Mouse (Mus musculus) cerebellum, adult 8-10 months (tissue): ENCODE measurements around the gene Hoxd4.

Experiments
- DNase-seq: peaks from one replicate; pipeline ENCODE4 v3.0.0; 2022

The Hoxd4 gene

DNA sequence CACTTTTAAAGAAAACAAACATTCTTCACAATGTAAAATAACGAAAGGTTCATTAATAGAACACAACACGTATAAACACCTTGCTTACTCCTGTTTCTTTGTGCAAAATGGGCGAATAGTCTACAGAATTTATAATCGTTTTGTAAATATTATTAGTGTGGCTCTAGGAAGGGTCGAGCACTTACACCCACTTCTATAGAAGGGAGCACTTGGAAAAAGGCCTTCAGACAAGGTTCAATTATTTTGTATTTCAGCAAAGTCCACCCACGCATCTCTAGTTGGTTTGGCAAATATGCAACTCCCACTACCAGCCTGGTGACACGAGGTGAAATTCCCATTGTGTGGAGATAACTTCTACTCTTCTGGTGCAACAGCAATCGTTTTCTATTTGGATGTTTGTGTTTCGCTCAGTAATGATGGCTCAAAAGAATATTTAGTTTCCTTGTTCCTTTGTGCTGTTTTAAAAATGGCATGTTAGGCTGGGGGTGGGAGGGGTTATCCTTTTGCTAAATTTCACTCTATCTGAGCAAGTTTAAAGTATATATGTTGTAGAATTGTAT lies 36.8 kb downstream of the Hoxd4 start:
- no peak for DNase-seq

DNA sequence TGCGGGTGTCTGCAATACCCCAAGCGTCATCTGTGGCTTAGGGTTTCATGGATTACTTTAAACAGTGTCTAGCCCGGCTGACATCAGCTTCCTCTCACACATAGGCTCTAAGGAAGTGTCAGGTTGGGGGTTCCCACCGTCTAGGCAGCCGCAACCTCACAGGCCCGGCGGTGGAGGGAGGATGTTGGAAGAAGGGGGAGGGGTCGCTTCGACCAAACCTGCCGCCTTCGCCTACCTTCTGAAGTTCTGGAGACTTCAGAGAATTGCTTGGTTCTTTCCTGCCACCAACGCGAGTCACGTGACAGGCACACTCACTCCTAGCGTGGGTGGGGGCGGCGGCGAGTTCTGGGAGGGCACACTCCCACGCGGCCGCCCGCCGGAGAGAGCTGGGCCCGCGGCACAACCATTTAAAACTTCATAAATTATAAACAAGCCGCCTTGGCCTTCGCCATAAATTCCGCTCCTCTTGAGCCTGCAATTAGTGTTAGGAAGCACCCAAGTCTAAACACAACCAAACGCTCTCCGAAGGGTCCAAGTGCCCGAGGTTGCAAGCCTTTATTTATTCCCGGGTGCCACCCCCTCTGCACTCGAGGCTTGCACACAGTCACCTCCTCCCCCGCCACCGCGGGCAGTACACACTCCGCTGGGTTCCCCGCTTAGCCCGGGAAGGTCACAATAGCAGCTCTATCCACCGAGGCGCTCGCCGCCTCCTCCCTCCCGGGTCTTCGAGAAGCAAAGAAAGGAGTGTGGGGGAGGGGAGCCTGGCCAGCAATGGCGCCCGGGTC lies 37.8 kb downstream of the Hoxd4 start:
- DNase-seq = no peak

DNA sequence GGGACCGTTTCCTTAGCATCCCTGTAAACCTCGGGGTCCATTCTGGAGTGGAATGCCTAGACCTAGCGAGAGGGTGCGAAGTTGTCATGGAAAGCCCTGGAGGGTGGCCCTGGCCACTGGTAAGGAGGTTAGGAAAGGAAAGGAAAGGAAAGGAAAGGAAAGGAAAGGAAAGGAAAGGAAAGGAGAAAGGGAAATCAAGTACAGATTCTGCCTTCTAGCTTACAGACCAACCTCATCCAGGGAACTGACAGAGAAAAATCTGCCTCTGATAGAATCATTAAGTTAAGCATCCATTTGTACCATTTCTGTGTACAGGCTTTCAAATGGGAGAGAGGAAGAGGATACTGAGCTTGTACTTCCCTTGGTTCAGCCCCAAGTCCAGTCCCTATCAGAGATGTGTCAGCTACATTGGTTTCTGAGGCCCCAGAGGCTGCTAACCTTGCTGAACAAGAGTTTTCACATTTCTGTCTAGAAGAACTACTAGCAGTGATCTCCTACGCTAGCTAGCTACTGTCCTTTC lies 39.1 kb downstream of the Hoxd4 start:
- DNase-seq = no peak

DNA sequence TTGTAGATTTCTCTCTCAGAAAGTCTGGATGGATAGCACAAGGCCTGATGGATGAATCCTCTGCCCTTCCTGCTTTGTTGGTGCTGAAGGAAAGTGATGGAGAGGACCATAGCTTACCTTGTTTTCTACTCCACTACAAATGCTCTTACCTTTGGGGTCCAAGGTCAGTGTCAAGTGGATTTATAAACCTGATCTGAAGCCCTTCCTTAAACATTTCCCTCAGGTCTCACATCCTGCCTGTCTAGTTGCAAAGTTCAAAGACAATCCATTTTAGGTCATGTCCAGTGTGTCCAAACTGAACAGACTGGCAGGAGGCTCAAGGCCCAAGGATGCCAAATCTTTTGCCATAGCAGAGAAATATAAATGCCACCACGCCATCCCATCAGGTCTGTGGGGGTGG lies 40.1 kb downstream of the Hoxd4 start:
- DNase-seq = no peak

DNA sequence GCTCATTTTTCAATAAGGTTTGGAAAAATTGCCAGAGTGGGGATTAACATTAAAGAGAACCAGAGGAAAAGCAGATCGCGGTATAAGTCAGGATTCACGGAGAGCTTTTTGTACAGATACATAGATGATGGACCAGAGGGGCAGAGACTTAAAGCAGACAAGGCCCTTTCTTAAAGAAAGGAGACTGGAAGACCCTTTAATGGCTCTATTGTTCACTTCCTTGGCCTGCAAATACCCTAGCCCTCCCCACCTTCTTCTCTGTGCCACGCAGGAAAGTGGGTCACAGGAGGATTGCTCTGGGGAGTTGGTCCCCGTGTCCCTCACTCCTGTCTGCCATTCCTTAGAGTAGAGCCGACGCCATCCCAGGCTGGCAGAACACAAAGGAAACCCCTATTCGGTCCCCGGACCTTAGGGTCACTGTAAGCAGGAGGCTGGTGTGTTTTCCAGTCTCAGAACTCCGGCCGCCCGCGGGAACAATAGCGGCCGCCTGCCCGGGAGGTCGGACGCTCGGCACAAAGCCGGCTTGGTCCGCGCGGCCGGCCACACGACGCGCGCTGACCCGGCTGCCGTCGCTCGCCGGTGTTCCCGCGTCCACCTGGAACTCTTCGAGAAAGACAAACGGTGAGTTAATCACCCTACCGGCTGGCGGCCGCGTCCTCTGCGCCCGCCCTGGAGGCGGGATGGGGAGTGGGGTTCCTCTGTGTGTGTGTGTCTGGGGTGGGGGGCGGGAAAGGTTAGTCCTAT lies 40.9 kb downstream of the Hoxd4 start:
- DNase-seq = no peak

DNA sequence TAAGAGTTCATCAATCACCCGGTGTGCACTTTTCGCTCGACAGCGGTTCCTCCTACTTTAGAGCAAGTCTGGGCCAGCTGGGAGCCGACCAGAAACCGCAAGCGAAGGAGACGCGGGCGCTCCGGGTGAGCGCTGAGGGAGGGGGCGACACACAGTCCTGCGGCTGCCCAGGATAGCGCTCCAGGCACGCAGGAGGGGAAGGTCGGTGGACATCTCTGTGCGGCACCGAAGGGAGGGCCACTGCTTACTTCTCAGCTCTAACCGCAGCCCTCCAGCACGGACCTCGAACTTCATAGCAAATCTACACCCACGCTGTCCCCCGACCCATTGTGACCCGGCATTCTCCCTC lies 41.4 kb downstream of the Hoxd4 start:
- DNase-seq = no peak

DNA sequence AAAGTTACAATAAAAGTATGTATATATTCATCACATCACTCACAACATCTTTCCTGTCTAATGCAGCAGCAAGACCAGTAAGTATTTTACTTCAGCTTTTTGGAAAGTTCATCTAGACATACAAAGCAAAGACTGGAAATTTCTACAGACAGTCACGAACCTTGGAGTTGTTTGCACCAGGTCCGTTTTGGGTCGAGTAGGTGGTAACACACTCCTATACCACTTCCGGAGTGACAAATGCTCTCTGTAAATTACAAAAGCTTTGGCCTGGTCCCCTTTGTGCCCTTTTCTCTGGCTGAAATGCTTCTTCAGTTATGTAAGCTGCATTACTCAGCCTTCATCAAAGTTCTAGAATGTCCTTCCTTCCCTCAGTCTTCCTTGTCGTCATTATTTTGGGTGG lies 42.0 kb downstream of the Hoxd4 start:
- no peak for DNase-seq

DNA sequence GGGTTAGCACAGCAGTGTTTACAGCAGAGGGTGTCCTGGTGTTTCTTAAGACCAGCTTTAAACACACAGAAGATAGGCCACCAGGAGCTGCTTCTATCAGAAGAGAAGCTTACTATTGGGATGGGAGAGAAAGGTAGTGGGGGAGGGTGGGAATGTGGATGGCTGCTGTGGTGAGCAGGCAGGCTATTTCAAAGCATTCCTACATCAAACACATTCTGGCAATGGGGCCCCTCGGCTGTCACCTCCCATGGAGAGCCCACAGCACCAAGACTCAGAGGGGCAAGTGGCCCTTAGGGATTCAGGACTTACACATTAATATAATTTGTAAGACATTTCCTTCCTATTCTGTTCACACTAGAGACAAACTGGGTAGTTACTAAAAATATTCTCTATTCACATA lies 48.4 kb downstream of the Hoxd4 start:
- no peak for DNase-seq

DNA sequence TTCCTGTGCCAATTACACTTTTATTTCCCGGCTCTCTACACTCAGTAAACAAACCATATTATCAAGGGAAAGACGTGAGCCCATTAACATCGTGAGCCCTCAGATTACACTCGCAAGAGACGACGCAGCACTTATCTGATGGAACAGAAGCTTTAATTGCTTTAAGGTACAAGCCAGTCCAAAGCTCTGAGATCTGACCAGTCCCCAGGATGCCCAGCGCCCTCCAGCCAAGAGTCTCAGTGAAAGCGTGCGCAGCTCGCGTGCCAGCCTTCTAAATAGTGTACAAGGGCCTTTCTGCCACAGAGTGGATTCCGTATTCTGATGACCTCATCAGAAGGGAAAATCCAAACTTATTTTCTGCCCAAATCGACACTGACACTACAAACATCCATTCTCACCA lies 50.2 kb downstream of the Hoxd4 start:
- DNase-seq = no peak

DNA sequence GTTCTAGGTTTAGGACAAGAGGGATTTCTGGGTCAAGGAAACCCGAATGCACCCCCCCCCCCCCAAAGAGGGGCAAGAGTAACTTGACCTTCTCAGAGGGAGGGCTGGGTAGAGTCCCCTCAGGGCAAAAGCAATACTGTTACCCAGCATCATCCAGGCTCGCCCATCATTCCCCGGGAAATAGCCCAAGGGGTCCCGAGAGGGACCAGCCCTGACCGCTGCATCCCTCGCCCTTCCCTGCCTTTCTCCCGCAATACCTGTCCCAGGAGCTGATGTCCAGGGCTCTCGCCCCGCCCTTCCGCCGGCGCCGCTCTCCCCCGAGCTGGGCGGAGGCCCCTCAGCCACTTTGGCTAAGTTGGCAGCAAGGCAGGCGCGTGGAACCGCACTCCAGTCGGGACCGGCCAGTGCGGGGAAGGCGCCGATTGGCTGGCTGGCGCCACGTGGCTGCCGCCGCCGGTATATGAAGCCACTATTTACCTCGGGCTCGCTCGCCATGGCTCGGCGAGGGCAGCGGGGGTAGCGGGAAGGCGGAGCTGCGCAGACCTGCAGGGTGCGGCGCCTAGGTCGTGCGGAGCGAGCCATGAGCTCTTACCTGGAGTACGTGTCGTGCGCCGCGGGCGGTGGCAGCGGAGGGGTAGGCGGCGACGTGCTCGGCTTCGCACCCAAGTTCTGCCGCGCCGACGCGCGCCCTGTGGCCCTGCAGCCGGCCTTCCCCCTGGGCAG lies 51.0 kb downstream of the Hoxd4 start, which contains the start of gene Hoxd1:
TSS of gene Hoxd1 (plus strand) at position 459 of the 723 bp plus-strand sequence.
- no peak for DNase-seq

DNA sequence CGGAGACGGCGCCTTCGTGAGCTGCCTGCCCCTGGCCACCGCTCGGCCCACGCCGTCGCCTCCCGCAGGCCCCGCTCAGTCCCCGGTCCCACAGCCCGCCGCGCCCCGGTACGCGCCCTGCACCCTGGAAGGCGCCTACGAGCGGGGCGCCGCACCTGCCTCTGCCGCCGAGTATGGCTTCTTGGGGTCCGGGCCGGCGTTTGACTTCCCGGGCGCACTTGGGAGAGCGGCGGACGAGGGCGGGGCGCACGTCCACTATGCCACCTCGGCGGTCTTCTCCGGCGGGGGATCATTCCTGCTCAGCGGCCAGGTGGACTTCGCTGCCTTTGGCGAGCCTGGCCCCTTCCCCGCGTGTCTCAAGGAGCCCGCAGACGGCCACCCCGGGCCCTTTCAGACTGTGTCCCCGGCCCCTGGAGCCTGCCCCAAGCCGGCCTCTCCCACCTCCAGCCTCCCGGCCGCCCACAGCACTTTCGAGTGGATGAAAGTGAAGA lies 51.6 kb downstream of the Hoxd4 start:
- DNase-seq = no peak

DNA sequence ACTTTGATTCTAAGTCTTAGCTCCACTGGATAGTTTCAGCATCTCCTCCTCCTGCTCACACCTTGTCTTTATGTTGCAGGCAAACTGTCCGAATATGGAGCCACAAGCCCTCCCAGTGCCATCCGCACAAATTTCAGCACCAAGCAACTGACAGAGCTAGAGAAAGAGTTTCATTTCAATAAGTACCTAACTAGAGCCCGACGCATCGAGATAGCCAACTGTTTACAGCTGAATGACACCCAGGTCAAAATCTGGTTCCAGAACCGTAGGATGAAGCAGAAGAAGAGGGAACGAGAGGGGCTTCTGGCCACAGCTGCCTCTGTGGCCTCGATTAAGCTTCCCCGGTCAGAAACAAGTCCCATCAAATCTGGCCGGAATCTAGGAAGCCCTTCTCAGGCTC lies 52.2 kb downstream of the Hoxd4 start:
- DNase-seq = no peak

DNA sequence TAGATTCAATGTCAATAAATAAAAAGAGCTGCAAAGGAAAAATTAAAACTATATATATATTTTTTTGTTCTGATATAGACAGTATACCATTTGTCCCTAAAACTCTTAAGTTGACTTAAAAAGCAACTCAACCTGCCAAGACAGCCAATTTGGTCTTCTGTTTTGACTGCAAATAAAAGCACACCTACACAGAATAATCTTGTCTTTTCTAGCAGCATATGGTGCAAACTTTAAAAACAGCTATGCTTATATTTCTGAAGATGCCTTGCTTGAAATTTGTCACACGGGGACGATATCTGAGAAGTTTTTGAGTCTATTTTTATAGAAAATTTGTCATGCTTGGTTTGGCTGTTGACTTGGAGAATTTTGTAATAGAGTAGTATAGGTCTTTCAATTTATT lies 62.6 kb downstream of the Hoxd4 start:
- no peak for DNase-seq

DNA sequence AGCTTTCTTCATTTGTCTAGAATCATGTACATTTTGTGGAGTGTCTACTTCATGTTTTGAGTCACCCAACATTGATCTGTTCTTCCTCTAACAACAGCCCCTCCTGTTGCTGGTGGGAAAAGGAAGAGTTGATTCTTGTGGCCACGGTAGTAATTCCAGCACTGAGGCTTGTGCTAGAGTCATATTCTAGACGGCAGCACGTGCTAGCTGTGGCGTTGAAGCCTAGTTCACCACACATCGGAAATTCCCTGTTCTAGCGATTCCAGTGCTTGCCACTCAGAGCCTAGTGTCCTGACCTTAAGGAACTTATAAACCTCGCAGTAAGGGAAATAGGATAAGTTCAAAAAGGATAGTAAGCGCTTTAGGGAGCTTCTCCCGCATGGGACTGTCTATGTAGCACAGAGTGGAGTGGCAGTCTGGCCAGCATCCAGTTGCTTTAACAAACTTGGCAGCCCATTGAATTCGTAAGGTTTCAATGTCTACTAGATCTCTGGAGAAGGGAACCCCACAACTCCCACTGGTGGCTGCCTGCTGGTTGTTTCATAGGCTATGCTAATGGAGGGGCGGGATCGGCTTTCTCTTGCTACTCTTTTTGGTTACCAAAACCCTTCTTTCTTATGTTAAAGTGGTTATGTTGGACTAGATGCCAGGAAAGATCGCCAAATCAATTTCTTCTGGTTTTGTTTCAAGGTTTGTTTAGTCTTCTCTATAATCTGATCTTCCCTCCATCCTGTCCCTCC lies 66.0 kb downstream of the Hoxd4 start:
- no peak for DNase-seq
